Mouse (Mus musculus): ENCODE data around the gene 3110009E18Rik.

DNA sequence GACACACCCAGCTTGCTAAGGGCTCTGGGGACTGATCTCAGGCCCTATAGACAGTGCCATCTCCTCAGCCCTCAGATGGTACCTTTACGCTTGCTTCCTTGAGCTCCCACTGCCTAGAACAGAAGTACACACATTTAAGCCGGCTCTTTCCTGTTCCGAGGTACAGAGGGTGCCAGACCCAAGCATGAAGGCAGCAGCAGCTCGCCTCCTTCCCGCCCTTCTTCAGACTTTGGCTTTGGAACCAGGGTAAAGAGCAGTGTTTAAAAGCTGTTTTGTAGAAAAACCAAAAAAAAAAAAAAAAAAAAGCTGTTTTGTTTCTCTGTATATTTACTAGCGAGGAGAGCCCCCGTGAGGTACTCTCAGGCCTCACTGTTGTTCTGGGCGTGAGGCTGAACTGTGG lies 9.2 kb upstream of the 3110009E18Rik start:
- TF ChIP-seq POLR2A (IDR thresholded peaks at IDR 0.05; ENCODE audit: borderline replicate concordance, low read depth, low read length) (no peak), CTCF (IDR thresholded peaks at IDR 0.05; ENCODE audit: low read depth, low read length) (no peak)

Measured in bone marrow macrophage, adult 2 months (primary cell).